Mouse (Mus musculus) MEL (cell line): ENCODE measurements around the gene Slc29a4. TPM values are rescaled to one million over a fixed set of nuclear protein-coding genes. Genes with fewer than 3 reads are reported as not detected.

Experiments
- DNase-seq: peaks from one replicate; pipeline ENCODE4 v3.0.0; 2011; ENCODE audit warnings: low read depth, low spot score
- H3K27ac ChIP-seq: 2 replicates; pipeline ENCODE4 v1.5.1; 2012; ENCODE audit warnings: low read depth, mild to moderate bottlenecking, control low read depth, low read length, moderate library complexity; ENCODE audit not compliant: control insufficient read depth
- H3K27me3 ChIP-seq, 2 experiments: fragments of 150-350 bp in 1 of 2; sonication (generic) in 1 of 2; 2 replicates each; pipeline ENCODE4 v1.6.1; 2012; ENCODE audit warnings: low read length in 2 of 2, mild to moderate bottlenecking in 2 of 2, improper control_type of control experiment in 1 of 2, moderate library complexity in 1 of 2; ENCODE audit not compliant: insufficient read depth in 2 of 2, control insufficient read depth in 1 of 2
- H3K36me3 ChIP-seq, 2 experiments: 2 replicates each; pipeline ENCODE4 v1.6.1; 2012 to 2014; ENCODE audit warnings: low read length in 2 of 2, improper control_type of control experiment in 1 of 2, inconsistent platforms in 1 of 2, mild to moderate bottlenecking in 1 of 2; ENCODE audit not compliant: insufficient read depth in 2 of 2, control insufficient read depth in 1 of 2
- H3K4me1 ChIP-seq, 2 experiments: fragments of 150-350 bp in 1 of 2; sonication (generic) in 1 of 2; 2 replicates each; pipeline ENCODE4 v1.6.1; 2012; ENCODE audit warnings: low read length in 2 of 2, improper control_type of control experiment in 1 of 2, mild to moderate bottlenecking in 1 of 2; ENCODE audit not compliant: insufficient read depth in 2 of 2, control insufficient read depth in 1 of 2
- H3K4me3 ChIP-seq, 2 experiments: fragments of 150-350 bp in 1 of 2; sonication (generic) in 1 of 2; 2 replicates each; pipeline ENCODE4 v1.5.1; 2012; ENCODE audit warnings: low read depth in 2 of 2, low read length in 2 of 2, mild to moderate bottlenecking in 2 of 2, moderate library complexity in 2 of 2, control low read depth in 1 of 2, improper control_type of control experiment in 1 of 2; ENCODE audit not compliant: control insufficient read depth in 1 of 2, insufficient read depth in 1 of 2
- H3K79me2 ChIP-seq: 2 replicates; pipeline ENCODE4 v1.6.1; 2012; ENCODE audit warnings: mild to moderate bottlenecking, low read length, moderate library complexity; ENCODE audit not compliant: control insufficient read depth, poor library complexity, insufficient read depth
- H3K9ac ChIP-seq: 2 replicates; pipeline ENCODE4 v1.6.1; 2012; ENCODE audit warnings: low read depth, mild to moderate bottlenecking, control low read depth, low read length, moderate library complexity; ENCODE audit not compliant: control insufficient read depth, poor library complexity, severe bottlenecking
- H3K9me3 ChIP-seq: fragments of 150-350 bp; sonication (generic); replicated peaks from 2 replicates; pipeline ENCODE4 v1.6.1; 2012; ENCODE audit warnings: mild to moderate bottlenecking, low read length, improper control_type of control experiment, moderate library complexity; ENCODE audit not compliant: insufficient read depth
- CHD1 ChIP-seq: IDR thresholded peaks from 2 replicates; pipeline ENCODE4 v1.6.1; 2012; ENCODE audit warnings: low read depth, mild to moderate bottlenecking, inconsistent platforms, low read length, improper control_type of control experiment
- CHD2 ChIP-seq: IDR thresholded peaks from 2 replicates; pipeline ENCODE4 v1.6.1; 2011; ENCODE audit warnings: low read length, improper control_type of control experiment
- CTCF ChIP-seq, 3 experiments: IDR thresholded peaks in 2 of 3; conservative IDR thresholded peaks in 1 of 3; 2 replicates each; pipeline ENCODE4 v1.5.1; 2011 to 2012; ENCODE audit warnings: low read length in 3 of 3, low read depth in 2 of 3, mild to moderate bottlenecking in 2 of 3, improper control_type of control experiment in 1 of 3, inconsistent platforms in 1 of 3, mixed read lengths in 1 of 3, moderate library complexity in 1 of 3; ENCODE audit not compliant: control insufficient read depth in 1 of 3, insufficient read depth in 1 of 3, poor library complexity in 1 of 3, severe bottlenecking in 1 of 3
- ELF1 ChIP-seq: IDR thresholded peaks from 2 replicates; pipeline ENCODE4 v1.6.1; 2014; ENCODE audit warnings: low read depth, mild to moderate bottlenecking, inconsistent platforms, low read length, improper control_type of control experiment, moderate library complexity
- KAT2A ChIP-seq: conservative IDR thresholded peaks from 2 replicates; pipeline ENCODE4 v1.6.1; 2012; ENCODE audit warnings: low read depth, low read length, improper control_type of control experiment, inconsistent platforms
- MAFK ChIP-seq: IDR thresholded peaks from 2 replicates; pipeline ENCODE4 v1.6.1; 2011; ENCODE audit warnings: low read depth, mild to moderate bottlenecking, low read length, improper control_type of control experiment, borderline replicate concordance
- MAX ChIP-seq: IDR thresholded peaks from 2 replicates; pipeline ENCODE4 v1.6.1; 2011; ENCODE audit warnings: low read length, improper control_type of control experiment
- MAZ ChIP-seq: IDR thresholded peaks from 2 replicates; pipeline ENCODE4 v1.6.1; 2012; ENCODE audit warnings: low read depth, mild to moderate bottlenecking, inconsistent platforms, low read length, improper control_type of control experiment
- MEF2A ChIP-seq: IDR thresholded peaks from 2 replicates; pipeline ENCODE4 v1.6.1; 2014; ENCODE audit warnings: low read depth, mild to moderate bottlenecking, inconsistent platforms, low read length, improper control_type of control experiment; ENCODE audit not compliant: poor library complexity, insufficient replicate concordance, severe bottlenecking; ENCODE audit errors: extremely low read depth
- MXI1 ChIP-seq: IDR thresholded peaks from 2 replicates; pipeline ENCODE4 v1.6.1; 2011; ENCODE audit warnings: mild to moderate bottlenecking, low read depth, low read length, improper control_type of control experiment
- MYB ChIP-seq: IDR thresholded peaks from 2 replicates; pipeline ENCODE4 v1.6.1; 2011; ENCODE audit warnings: mild to moderate bottlenecking, low read depth, low read length, improper control_type of control experiment
- MYC ChIP-seq: IDR thresholded peaks from 2 replicates; pipeline ENCODE4 v1.6.1; 2011; ENCODE audit warnings: low read depth, mild to moderate bottlenecking, low read length, improper control_type of control experiment, moderate library complexity
- NRF1 ChIP-seq: IDR thresholded peaks from 2 replicates; pipeline ENCODE4 v1.6.1; 2014; ENCODE audit warnings: low read depth, mild to moderate bottlenecking, inconsistent platforms, low read length, improper control_type of control experiment, moderate library complexity; ENCODE audit not compliant: poor library complexity, insufficient read depth, severe bottlenecking
- POLR2A ChIP-seq, 2 experiments: IDR thresholded peaks; 2 replicates each; pipeline ENCODE4 v1.6.1; 2011 to 2012; ENCODE audit warnings: low read length in 2 of 2, mild to moderate bottlenecking in 2 of 2, control low read depth in 1 of 2, improper control_type of control experiment in 1 of 2, low read depth in 1 of 2, moderate library complexity in 1 of 2; ENCODE audit not compliant: control insufficient read depth in 1 of 2, insufficient read depth in 1 of 2, poor library complexity in 1 of 2
- SMC3 ChIP-seq: IDR thresholded peaks from 2 replicates; pipeline ENCODE4 v1.6.1; 2011; ENCODE audit warnings: low read depth, low read length, improper control_type of control experiment
- UBTF ChIP-seq: IDR thresholded peaks from 2 replicates; pipeline ENCODE4 v1.6.1; 2012; ENCODE audit warnings: low read depth, mild to moderate bottlenecking, inconsistent platforms, low read length, improper control_type of control experiment, moderate library complexity, borderline replicate concordance; ENCODE audit not compliant: insufficient read depth
- USF1 ChIP-seq: IDR thresholded peaks from 2 replicates; pipeline ENCODE4 v1.6.1; 2014; ENCODE audit warnings: low read depth, mild to moderate bottlenecking, inconsistent platforms, low read length, improper control_type of control experiment, moderate library complexity
- USF2 ChIP-seq, 2 experiments: IDR thresholded peaks; 2 replicates each; pipeline ENCODE4 v1.6.1; 2011 to 2012; ENCODE audit warnings: improper control_type of control experiment in 2 of 2, low read length in 2 of 2, borderline replicate concordance in 1 of 2, inconsistent platforms in 1 of 2, low read depth in 1 of 2, mild to moderate bottlenecking in 1 of 2; ENCODE audit not compliant: insufficient read depth in 1 of 2
- ZC3H11A ChIP-seq: IDR thresholded peaks from 2 replicates; pipeline ENCODE4 v1.6.1; 2012; ENCODE audit warnings: low read depth, mild to moderate bottlenecking, inconsistent platforms, low read length, improper control_type of control experiment
- ZMIZ1 ChIP-seq: IDR thresholded peaks from 2 replicates; pipeline ENCODE4 v1.6.1; 2012; ENCODE audit warnings: low read depth, mild to moderate bottlenecking, inconsistent platforms, low read length, improper control_type of control experiment, moderate library complexity
- ZNF384 ChIP-seq: IDR thresholded peaks from 2 replicates; pipeline ENCODE4 v1.6.1; 2012; ENCODE audit warnings: low read depth, mild to moderate bottlenecking, inconsistent platforms, low read length, improper control_type of control experiment
- polyA plus RNA-seq, 2 experiments: library from polyadenylated mRNA; stranded (reverse) in 1 of 2; unstranded in 1 of 2; fragments of >175 nt in 1 of 2; fragments of >200 nt in 1 of 2; gene quantifications; 2 replicates each; pipeline versions ENCODE4 v1.2.1 to v1.2.4; 2012; ENCODE audit warnings: low replicate concordance in 2 of 2, low read depth in 1 of 2; ENCODE audit not compliant: insufficient read length in 2 of 2, insufficient read depth in 1 of 2, missing spikeins in 1 of 2
- total RNA-seq: library from RNA; depleted of rRNA; stranded (reverse); fragments of 300-350 nt; gene quantifications from 2 replicates; pipeline ENCODE4 v1.2.3, GENCODE M21; 2012

Gene Slc29a4
- total and polyA plus RNA-seq, 3 experiments: not detected

DNA sequence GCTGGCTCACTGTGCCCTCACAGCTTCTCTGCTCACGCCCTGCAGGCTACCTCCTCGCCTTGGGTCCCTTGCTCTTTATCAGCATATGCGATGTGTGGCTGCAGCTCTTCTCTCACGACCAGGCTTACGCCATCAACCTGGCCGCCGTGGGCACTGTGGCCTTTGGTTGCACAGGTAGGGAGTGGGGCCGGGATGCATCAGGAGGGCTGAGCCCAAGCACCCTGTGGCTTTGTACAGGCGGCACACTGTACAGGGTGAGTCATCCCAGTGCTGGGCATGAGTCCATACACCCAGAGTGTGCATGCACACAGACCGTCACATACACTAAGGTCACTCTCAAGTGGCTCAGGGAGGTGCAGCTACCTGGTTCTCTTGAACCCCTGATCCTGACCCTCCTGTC is 21.7 kb downstream of the Slc29a4 start:
- Histone ChIP-seq H3K27ac (no peak overlapping the region), H3K4me3 (no peak overlapping the region), H3K9me3 (no peaks in the 10 kb centered on the region), H3K36me3 (no peaks in the 10 kb centered on the region), H3K4me1 (no peaks in the 10 kb centered on the region), H3K79me2 (no peaks in the 10 kb centered on the region), H3K9ac (no peak overlapping the region)
- no peak for TF ChIP-seq CHD1
- TF ChIP-seq MYC: no peak
- TF ChIP-seq KAT2A: no peak
- no peak for TF ChIP-seq MAX
- no peak for TF ChIP-seq UBTF
- TF ChIP-seq ELF1: no peak
- no peak for TF ChIP-seq ZMIZ1
- TF ChIP-seq USF1: no peak
- no peak for TF ChIP-seq MYB
- no peak for TF ChIP-seq SMC3
- TF ChIP-seq MXI1: no peak
- no peak for TF ChIP-seq MEF2A
- TF ChIP-seq MAZ: no peak
- no peak for TF ChIP-seq ZC3H11A
- TF ChIP-seq MAFK: no peak
- TF ChIP-seq, all 39 proteins: peak for 0
- DNase-seq: no peak
- H3K27me3 ChIP-seq: no peaks in the 10 kb centered on the region; a peak in 1 of 4 replicates

DNA sequence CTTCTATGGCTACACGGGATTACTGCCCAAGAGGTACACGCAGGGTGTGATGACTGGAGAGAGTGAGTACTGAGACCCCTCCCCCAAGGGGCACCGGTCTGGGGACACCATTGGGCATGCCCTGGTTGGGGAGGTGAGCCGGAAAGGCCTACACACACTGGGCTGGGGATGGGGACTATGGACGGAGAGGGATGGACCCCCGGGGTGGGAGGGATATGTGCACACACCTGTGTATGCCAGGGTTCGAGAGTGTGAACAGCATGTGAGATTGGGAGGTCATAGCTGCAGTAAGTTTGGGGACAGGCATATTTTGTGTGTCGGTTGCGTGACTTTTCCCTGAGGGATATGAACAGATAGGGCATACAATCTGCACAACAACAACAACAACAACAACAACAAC is 22.7 kb downstream of the Slc29a4 start:
- Histone ChIP-seq H3K79me2 (no peaks in the 10 kb centered on the region), H3K9me3 (no peaks in the 10 kb centered on the region), H3K36me3 (no peaks in the 10 kb centered on the region), H3K27ac (no peak overlapping the region), H3K4me1 (no peaks in the 10 kb centered on the region), H3K27me3 (no peaks in the 10 kb centered on the region; a peak in 1 of 4 replicates), H3K9ac (no peak overlapping the region), H3K4me3 (no peak overlapping the region)
- DNase-seq: no peak
- no peak for TF ChIP-seq KAT2A
- no peak for TF ChIP-seq CHD2
- TF ChIP-seq ZC3H11A: no peak
- no peak for TF ChIP-seq USF2 (IDR thresholded peaks at IDR 0.05; ENCODE audit: borderline replicate concordance in 1 of 2, insufficient read depth in 1 of 2, low read depth in 1 of 2, low read length in 2 of 2)
- TF ChIP-seq CTCF (IDR thresholded peaks at IDR 0.05 in 2 of 3, conservative IDR thresholded peaks at IDR 0.05 in 1 of 3; ENCODE audit: control insufficient read depth in 1 of 3, insufficient read depth in 1 of 3, low read depth in 2 of 3, low read length in 3 of 3, poor library complexity in 1 of 3, severe bottlenecking in 1 of 3): no peak
- no peak for TF ChIP-seq NRF1
- TF ChIP-seq ZNF384: no peak
- no peak for TF ChIP-seq USF1
- TF ChIP-seq POLR2A (IDR thresholded peaks at IDR 0.05; ENCODE audit: control insufficient read depth in 1 of 2, insufficient read depth in 1 of 2, low read depth in 1 of 2, low read length in 2 of 2, poor library complexity in 1 of 2): no peak
- no peak for TF ChIP-seq SMC3
